Mouse (Mus musculus) ES-Bruce4 (cell line): ENCODE measurements around the gene Coro1a.

ENCODE experiments used
- EP300 ChIP-seq: IDR thresholded peaks from 2 replicates; pipeline ENCODE4 v1.6.1; 2011; ENCODE audit warnings: low read depth, low read length; ENCODE audit not compliant: insufficient read depth
- POLR2A ChIP-seq: IDR thresholded peaks from one replicate; pipeline ENCODE4 v1.8.1; 2011; ENCODE audit warnings: low read length; ENCODE audit not compliant: insufficient read depth

GRCm38 (mm10) chr7:126748824-126749223, 41.2 kb upstream of the Coro1a start:
- TF ChIP-seq POLR2A = no peak
- no peak for TF ChIP-seq EP300
